Mouse (Mus musculus) midbrain, postnatal 0 days (tissue): Measurements from ENCODE around the gene Polr2j. TPM values are rescaled to one million over a fixed set of nuclear protein-coding genes. Genes with fewer than 3 reads are reported as not detected.
"Not testable (repeated sequence)": the region's sequence is repeated elsewhere in the genome, so short reads cannot be mapped to it uniquely, and the experiment has no call there.

ENCODE experiments used
- ATAC-seq: fragments of 200-750 bp; cut with Nextera tagmentation; 2 replicates; pipeline ENCODE4 v1.8.0; 2017; ENCODE audit warnings: moderate number of reproducible peaks, mild to moderate bottlenecking, moderate TSS enrichment, moderate library complexity; ENCODE audit not compliant: low FRiP score
- DNase-seq: peaks from one replicate; pipeline ENCODE4 v3.0.0-alpha.2; 2015; ENCODE audit warnings: low spot score
- H3K27ac ChIP-seq: fragments of 300-500 bp; sonication (generic); 2 replicates; pipeline ENCODE4 v1.5.1; 2014; ENCODE audit warnings: low read depth, mild to moderate bottlenecking, low read length, mixed read lengths
- H3K27me3 ChIP-seq: fragments of 300-500 bp; sonication (generic); 2 replicates; pipeline ENCODE4 v1.6.1; 2014; ENCODE audit warnings: low read length, control low read depth, mixed read lengths; ENCODE audit not compliant: insufficient read depth
- H3K36me3 ChIP-seq: fragments of 300-500 bp; sonication (generic); 2 replicates; pipeline ENCODE4 v1.6.1; 2014; ENCODE audit warnings: low read length, control low read depth, mixed read lengths; ENCODE audit not compliant: insufficient read depth
- H3K4me1 ChIP-seq: fragments of 300-500 bp; sonication (generic); 2 replicates; pipeline ENCODE4 v1.6.1; 2014; ENCODE audit warnings: mild to moderate bottlenecking, control low read depth, antibody characterized with exemption, low read length, mixed read lengths; ENCODE audit not compliant: insufficient read depth
- H3K4me2 ChIP-seq: fragments of 300-500 bp; sonication (generic); 2 replicates; pipeline ENCODE4 v1.6.1; 2014; ENCODE audit warnings: low read depth, mild to moderate bottlenecking, low read length, mixed read lengths; ENCODE audit not compliant: poor library complexity, severe bottlenecking
- H3K4me3 ChIP-seq: fragments of 300-500 bp; sonication (generic); 2 replicates; pipeline ENCODE4 v1.5.1; 2014; ENCODE audit warnings: low read depth, mild to moderate bottlenecking, low read length, moderate library complexity
- H3K9ac ChIP-seq: fragments of 300-500 bp; sonication (generic); replicated peaks from 2 replicates; pipeline ENCODE4 v1.6.1; 2014; ENCODE audit warnings: mild to moderate bottlenecking, low read length, moderate library complexity, mixed read lengths; ENCODE audit not compliant: poor library complexity, severe bottlenecking
- H3K9me3 ChIP-seq: fragments of 300-500 bp; sonication (generic); 2 replicates; pipeline ENCODE4 v1.6.1; 2016; ENCODE audit warnings: low read length, control low read depth
- CTCF ChIP-seq: IDR thresholded peaks from 2 replicates; pipeline ENCODE4 v1.5.1; 2016; ENCODE audit warnings: antibody characterized with exemption, mild to moderate bottlenecking
- WGBS: fragments of 180-500 bp; shearing (Covaris S2); extraction: QIAGEN DNeasy Blood & Tissue Kit; methylation state at CpG from one replicate; pipeline ENCODE4 v1.1.7; 2014; 5-methylcytosine and 5-hydroxymethylcytosine counted together
- polyA plus RNA-seq: library from polyadenylated mRNA; unstranded; fragments of >200 nt; fragmentation: Nextera tagmentation; extraction: Ambion mirVana; gene quantifications from 2 replicates; pipeline ENCODE4 v1.2.1, GENCODE M21; 2015
- total RNA-seq: library from RNA; depleted of rRNA; stranded (reverse); fragments of >200 nt; gene quantifications from 2 replicates; pipeline ENCODE4 v1.2.3, GENCODE M21; 2014

Gene Polr2j
- total and polyA plus RNA-seq, 2 experiments from 2014 or later, result 142 to 237 TPM

GRCm38 (mm10) chr5:136147704-136148103 is 31.3 kb downstream of the Polr2j start:
- Histone ChIP-seq H3K9me3 (no peaks in the 10 kb centered on the region), H3K4me2 (no peak overlapping the region), H3K36me3 (no peaks in the 10 kb centered on the region), H3K27me3 (no peaks in the 10 kb centered on the region), H3K27ac (no peak overlapping the region), H3K4me3 (no peak overlapping the region), H3K9ac (no peak overlapping the region), H3K4me1 (no peaks in the 10 kb centered on the region)
- DNase-seq, result no peak
- ATAC-seq, result no peak
- TF ChIP-seq CTCF, result no peak
- WGBS, result 67% methylated on average over 8 of the region's 8 CpGs

DNA sequence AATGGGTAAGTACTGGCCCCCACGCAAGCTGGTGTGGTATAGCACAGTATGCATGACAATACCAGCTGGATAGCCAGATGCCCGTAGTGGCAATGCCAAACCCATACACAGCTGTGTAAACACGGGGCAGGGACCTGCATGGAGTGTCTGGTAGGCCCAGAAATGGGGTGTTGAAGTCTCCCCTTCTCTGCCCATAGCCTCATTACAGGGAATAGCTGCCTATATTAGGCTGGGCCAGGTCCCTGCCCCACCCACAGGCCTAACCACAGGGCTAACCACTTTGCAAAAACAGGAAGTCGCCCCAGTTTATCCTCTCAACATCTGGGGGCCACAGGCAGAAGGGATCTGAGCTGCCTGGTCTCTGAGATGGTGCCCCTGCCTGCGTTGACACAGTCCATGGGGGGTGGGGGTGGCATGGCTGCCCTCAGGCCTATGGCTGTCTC is 32.7 kb downstream of the Polr2j start:
- H3K4me2 ChIP-seq, H3K9me3 ChIP-seq, H3K4me1 ChIP-seq, H3K9ac ChIP-seq, H3K36me3 ChIP-seq, ATAC-seq, H3K27ac ChIP-seq, H3K4me3 ChIP-seq, DNase-seq, H3K27me3 ChIP-seq: not testable (repeated sequence)
- WGBS, result 78% methylated on average over 5 of the region's 5 CpGs

GRCm38 (mm10) chr5:136152365-136152764 is 35.9 kb downstream of the Polr2j start:
- Histone ChIP-seq H3K36me3 (0 out of 2 replicates have a peak, but pooled peaks cover 4% of the 10 kb centered on the region), H3K4me2 (no peak overlapping the region), H3K9me3 (no peaks in the 10 kb centered on the region), H3K4me3 (no peak overlapping the region), H3K9ac (no peak overlapping the region), H3K27ac (no peak overlapping the region), H3K4me1 (no peaks in the 10 kb centered on the region), H3K27me3 (no peaks in the 10 kb centered on the region)
- TF ChIP-seq CTCF, result no peak
- ATAC-seq, result no peak
- WGBS, result 81% methylated on average over 8 of the region's 8 CpGs
- DNase-seq, result no peak

GRCm38 (mm10) chr5:136155399-136155798 is 39.0 kb downstream of the Polr2j start:
- Histone ChIP-seq H3K9ac (no peak overlapping the region), H3K9me3 (no peaks in the 10 kb centered on the region), H3K4me3 (no peak overlapping the region), H3K4me1 (no peaks in the 10 kb centered on the region), H3K36me3 (peaks cover 7% of the 10 kb centered on the region; the same call in 1 of the 2 replicates), H3K27ac (no peak overlapping the region), H3K4me2 (no peak overlapping the region), H3K27me3 (no peaks in the 10 kb centered on the region)
- ATAC-seq, result no peak
- no peak for TF ChIP-seq CTCF
- no peak for DNase-seq
- WGBS, result 92% methylated on average over 5 of the region's 5 CpGs

- ATAC-seq, H3K4me3 ChIP-seq, DNase-seq, H3K4me2 ChIP-seq, H3K9me3 ChIP-seq, H3K4me1 ChIP-seq, H3K27me3 ChIP-seq, H3K27ac ChIP-seq, H3K9ac ChIP-seq: not testable (repeated sequence)
- H3K36me3 ChIP-seq, result peaks cover 17% of the 10 kb centered on the region; the same call in 1 of the 2 replicates
- WGBS, result 91% methylated on average over 10 of the region's 12 CpGs
Measured at GRCm38 (mm10) chr5:136160084-136160483, 43.7 kb downstream of the Polr2j start.

DNA sequence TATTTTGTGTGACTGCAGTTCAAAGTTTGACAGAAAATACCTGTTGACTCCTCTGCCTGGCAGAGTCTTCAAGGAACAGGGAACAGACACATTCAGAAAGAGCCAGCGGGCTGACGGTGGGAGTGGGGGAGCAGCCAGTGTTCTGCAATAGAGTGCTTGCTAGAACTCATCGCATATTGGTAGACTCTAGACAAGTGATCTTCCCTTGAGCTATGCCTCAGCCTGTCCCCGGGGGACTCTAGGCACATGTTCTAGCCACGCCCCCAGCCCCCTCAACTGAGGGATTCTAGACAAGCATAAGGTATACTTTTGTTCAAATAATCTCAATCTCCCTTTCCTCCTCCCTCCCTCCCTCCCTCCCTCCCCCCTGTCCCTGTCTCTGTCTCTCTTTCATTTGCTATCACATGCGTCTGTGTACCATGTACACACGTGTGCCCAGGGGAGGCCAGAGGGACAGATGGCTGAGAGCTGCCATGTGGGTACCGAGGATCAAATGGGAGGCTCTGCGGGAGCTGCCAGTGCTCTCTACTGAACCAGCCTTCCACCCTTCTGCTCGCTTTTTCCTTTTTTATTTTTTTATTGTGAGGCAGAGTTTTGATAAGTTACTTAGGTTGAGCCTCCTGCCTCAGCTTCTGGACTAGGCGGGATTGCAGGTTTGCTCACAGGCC is 47.5 kb downstream of the Polr2j start:
- no peak for ATAC-seq
- WGBS, result 65% methylated on average over 11 of the region's 11 CpGs
- peak; percentile 71 for DNase-seq
- TF ChIP-seq CTCF, result no peak
- Histone ChIP-seq H3K4me3 (no peak overlapping the region), H3K9me3 (no peaks in the 10 kb centered on the region), H3K27ac (no peak overlapping the region), H3K36me3 (peaks cover 26% of the 10 kb centered on the region), H3K4me1 (no peaks in the 10 kb centered on the region), H3K27me3 (no peaks in the 10 kb centered on the region), H3K9ac (no peak overlapping the region), H3K4me2 (no peak overlapping the region)
